Mouse (Mus musculus): ENCODE measurements at regions not wholly inside any gene's neighbourhood (a gene's known extent, or its start where the extent isn't known, plus 50 kb on each side); places are given as distances from the start of the nearest gene placed in this dataset.
A peak's percentile ranks its signal among the peaks of the same experiment; 100 is the strongest.

DNA sequence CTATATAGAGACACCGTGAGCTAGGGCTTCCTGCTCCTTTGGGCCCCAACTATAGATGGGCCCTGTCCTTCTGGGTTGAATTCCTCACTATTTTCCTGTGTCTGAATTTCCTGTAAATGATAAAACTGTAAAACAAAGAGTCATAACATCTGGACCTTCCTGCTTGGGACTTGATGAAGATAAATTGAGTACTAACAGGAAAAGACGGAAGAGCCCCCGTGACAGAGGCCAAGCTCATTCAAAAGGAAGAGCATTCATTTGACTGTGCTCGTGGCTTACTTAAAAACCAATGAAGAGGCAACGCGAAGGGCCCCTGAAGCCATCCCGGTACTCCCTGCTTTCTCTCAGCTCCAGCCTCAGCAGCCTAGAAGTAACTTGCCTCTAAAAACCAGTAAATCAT is 161.6 kb upstream of the Cited2 start:
- DNase-seq, result no peak

GRCm38 (mm10) chr10:17561977-17562376 is 161.0 kb upstream of the Cited2 start:
- DNase-seq, result no peak

GRCm38 (mm10) chr10:17562410-17563350 is 160.3 kb upstream of the Cited2 start:
- no peak for DNase-seq

- no peak for DNase-seq
Measured at GRCm38 (mm10) chr10:17563351-17563749, 159.7 kb upstream of the Cited2 start.

GRCm38 (mm10) chr10:17564895-17565620 is 158.0 kb upstream of the Cited2 start:
- no peak for DNase-seq

DNA sequence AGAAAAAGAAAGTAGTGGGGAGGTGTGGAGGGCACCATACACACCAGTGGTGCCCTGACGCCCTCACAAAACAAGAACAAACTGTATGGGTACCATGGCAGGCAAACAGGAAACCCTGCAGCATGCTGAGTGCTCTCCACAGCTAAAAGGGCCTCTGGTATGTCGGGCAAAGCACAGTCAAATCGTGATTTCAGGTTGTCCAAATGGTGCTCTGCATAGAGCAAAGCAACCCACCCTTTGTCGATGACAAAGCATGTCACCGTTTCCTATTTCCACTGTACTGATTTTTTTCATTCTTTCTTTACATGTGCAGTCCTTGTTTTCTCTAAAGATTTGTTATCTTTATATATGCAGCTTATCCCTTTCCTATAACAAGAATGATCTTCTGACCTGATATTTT is 156.0 kb upstream of the Cited2 start:
- DNase-seq, result no peak

DNA sequence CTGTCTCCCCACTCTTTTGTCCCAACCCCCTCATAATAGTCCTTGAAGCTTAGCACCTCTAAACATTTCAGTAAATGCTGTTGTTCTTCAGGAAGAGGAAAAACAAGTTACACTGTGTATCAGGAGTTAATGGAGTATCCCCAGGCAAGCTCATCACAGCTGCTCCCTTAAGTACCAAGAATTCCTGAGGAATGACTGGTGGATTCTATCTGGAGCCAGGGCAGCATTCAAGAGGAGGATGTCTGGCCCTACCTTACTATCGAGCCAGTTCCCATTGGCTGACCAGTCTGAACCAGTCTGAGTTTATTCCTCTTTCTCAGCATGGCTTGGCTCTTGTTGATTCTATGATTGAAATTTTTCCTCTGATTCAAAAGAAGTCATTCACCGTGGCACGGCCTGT is 155.4 kb upstream of the Cited2 start:
- DNase-seq, result no peak

- DNase-seq, result no peak
Measured at GRCm38 (mm10) chr10:17569577-17570113, 153.4 kb upstream of the Cited2 start.

- DNase-seq, result no peak
Measured at GRCm38 (mm10) chr10:17574894-17575293, 148.1 kb upstream of the Cited2 start.

- DNase-seq, result no peak
Measured at GRCm38 (mm10) chr10:17575448-17576332, 147.3 kb upstream of the Cited2 start.

- no peak for DNase-seq
Measured at GRCm38 (mm10) chr10:17576333-17576750, 146.7 kb upstream of the Cited2 start.

DNA sequence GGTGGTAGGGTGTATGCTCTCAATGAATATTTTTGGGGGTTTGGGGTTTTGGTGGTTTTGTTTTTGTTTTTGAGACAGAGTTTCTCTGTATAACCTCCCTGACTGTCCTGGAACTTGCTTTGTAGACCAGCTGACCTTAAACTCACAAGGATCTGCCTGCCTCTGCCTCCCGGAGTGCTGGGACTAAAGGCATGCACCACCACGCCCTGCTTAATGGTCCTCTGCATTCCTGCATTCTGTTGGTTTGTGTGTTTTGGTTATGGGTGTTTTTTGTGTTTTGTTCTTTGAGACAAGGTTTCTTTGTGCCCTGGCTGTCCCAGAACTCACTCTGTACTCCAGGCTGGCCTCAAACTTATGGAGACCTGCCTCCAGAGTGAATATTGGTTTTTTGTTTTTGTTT is 143.6 kb upstream of the Cited2 start:
- DNase-seq, result no peak

DNA sequence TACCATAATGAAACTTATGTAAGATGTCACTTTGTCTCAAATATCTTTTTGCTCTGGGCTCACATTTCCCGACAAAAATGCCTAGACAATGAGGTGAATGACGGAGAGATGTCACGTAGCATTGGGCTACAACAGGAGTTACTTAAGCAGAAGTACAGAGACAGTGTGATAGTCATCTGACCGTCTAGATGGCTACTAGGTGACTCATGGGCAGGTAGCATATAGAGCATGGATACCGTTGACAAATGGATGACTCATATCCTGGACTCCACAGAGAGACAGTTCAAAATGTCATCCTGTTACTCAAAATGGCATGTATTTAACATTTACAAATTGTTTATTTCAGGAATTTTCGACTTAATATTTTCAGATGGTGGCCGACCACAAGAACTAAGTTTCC is 138.2 kb upstream of the Cited2 start:
- DNase-seq, result no peak

GRCm38 (mm10) chr10:17586910-17587309 is 136.1 kb upstream of the Cited2 start:
- no peak for DNase-seq

DNA sequence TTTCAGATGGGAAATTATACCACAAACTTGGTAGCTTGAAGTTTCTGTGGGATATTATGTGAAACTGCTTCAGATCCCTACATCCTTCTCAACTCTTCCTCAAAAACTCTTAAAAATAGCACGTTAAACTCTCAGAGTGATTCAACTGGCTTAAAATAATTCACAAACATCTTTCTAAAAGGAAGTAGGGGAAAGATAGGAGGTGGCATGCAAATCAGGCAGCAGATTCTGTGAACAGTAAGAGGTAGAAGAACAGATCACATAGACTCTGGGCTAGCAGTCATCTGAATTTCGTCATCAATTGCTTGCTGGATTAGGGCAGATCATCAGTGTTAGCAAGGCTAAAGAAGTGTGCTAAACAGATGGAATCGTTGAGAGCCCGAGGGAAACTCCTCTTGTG is 133.9 kb upstream of the Cited2 start:
- DNase-seq, result no peak

- no peak for DNase-seq
Measured at GRCm38 (mm10) chr10:17590195-17590594, 132.8 kb upstream of the Cited2 start.

DNA sequence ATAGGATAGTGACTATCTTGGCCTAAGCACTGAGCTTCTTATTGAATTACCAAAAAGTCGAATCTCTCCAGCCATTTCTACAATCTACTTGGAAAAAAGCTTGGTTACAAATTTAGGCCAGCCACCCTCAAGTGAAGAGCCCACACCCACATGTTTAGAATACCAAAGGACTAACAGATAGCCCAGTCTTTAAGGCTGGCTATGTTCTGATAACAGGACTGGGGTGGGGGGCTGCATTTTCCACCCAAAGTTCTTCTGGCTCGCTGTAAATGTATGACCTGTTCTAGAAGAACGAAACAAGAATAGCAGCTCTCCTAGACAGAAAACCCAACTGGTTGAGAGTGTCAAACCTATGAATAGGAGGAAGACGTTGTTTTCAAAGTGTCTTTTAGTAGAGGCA is 130.6 kb upstream of the Cited2 start:
- no peak for DNase-seq

DNA sequence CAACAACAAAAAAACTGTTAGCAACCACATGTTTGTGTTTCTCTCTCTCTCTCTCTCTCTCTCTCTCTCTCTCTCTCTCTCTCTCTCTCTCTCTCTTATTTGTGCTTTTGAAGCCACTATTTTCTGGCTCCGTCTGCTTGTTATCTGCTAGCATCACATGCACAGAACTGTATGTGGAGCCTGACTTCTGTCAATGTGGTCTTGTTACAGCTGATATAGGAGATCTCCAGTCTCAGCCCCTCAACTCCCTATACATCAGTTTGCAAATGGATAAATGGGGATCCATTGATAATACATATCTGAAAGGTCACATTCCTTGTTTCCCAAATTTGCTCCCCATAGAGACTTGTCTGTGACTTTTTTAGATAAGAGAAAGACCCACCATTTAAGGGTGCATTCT is 126.9 kb upstream of the Cited2 start:
- DNase-seq, result no peak

GRCm38 (mm10) chr10:17596743-17597142 is 126.3 kb upstream of the Cited2 start:
- no peak for DNase-seq

DNA sequence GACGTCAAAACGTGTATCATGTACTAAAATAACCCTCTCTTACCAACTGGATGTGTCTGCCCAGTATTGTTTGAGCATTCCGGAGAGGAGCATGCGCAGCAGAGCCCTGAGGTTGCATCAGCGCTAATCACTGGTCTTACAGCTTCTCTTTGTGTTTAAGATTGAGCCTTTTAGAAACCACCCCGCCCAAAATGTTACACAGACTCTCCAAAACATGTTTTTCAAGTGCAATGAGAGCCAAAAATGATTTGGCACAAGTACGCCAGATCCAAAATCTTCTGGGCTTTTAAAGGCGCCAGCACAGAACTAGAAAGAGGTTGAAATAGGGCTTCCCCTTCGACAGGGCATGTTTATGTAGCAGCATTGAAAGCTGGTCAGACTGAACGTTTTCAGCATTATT is 123.8 kb upstream of the Cited2 start:
- DNase-seq, result peak; percentile 19

GRCm38 (mm10) chr10:17599831-17600761 is 122.9 kb upstream of the Cited2 start:
- no peak for DNase-seq

Measured in adrenal gland, postnatal 14 days (tissue).